Mouse (Mus musculus) ES-E14 (cell line): ENCODE measurements around the gene Prex1. TPM values are rescaled to one million over a fixed set of nuclear protein-coding genes. Genes with fewer than 3 reads are reported as not detected.

Source experiments
- DNase-seq: peaks from one replicate; pipeline ENCODE4 v3.0.0-alpha.2; 2013; ENCODE audit warnings: low read depth, low spot score
- H3K27ac ChIP-seq: 2 replicates; pipeline ENCODE4 v1.5.1; 2012; ENCODE audit warnings: low read depth, mild to moderate bottlenecking, low read length, moderate library complexity, mixed read lengths; ENCODE audit not compliant: poor library complexity, insufficient read depth, severe bottlenecking
- H3K36me3 ChIP-seq: 2 replicates; pipeline ENCODE4 v1.6.1; 2012; ENCODE audit warnings: mild to moderate bottlenecking, low read length, moderate library complexity, mixed read lengths; ENCODE audit not compliant: control insufficient read depth, poor library complexity, insufficient read depth, severe bottlenecking
- H3K4me1 ChIP-seq, 2 experiments: fragments of 150-350 bp in 1 of 2; sonication (generic) in 1 of 2; 2 replicates each; pipeline ENCODE4 v1.6.1; 2012; ENCODE audit warnings: low read length in 2 of 2, mild to moderate bottlenecking in 1 of 2, mixed read lengths in 1 of 2; ENCODE audit not compliant: control insufficient read depth in 2 of 2, insufficient read depth in 2 of 2, poor library complexity in 1 of 2
- H3K4me3 ChIP-seq, 2 experiments: fragments of 150-350 bp in 1 of 2; sonication (generic) in 1 of 2; 2 replicates each; pipeline ENCODE4 v1.5.1; 2012; ENCODE audit warnings: low read length in 2 of 2, low read depth in 1 of 2, mild to moderate bottlenecking in 1 of 2, mixed read lengths in 1 of 2; ENCODE audit not compliant: insufficient read depth in 1 of 2, poor library complexity in 1 of 2, severe bottlenecking in 1 of 2
- H3K9ac ChIP-seq: 2 replicates; pipeline ENCODE4 v1.6.1; 2012; ENCODE audit warnings: low read depth, mild to moderate bottlenecking, low read length, mixed read lengths; ENCODE audit not compliant: poor library complexity, insufficient read depth, severe bottlenecking
- H3K9me3 ChIP-seq: fragments of 150-350 bp; sonication (generic); 2 replicates; pipeline ENCODE4 v1.6.1; 2012; ENCODE audit warnings: low read depth, mild to moderate bottlenecking, low read length; ENCODE audit not compliant: control insufficient read depth, insufficient read depth
- CHD2 ChIP-seq: IDR thresholded peaks from 2 replicates; pipeline ENCODE4 v1.6.1; 2014; ENCODE audit warnings: mild to moderate bottlenecking, low read depth, low read length, inconsistent platforms
- HCFC1 ChIP-seq: IDR thresholded peaks from 2 replicates; pipeline ENCODE4 v1.6.1; 2012; ENCODE audit warnings: low read length, inconsistent platforms, borderline replicate concordance; ENCODE audit not compliant: insufficient read depth
- MAFK ChIP-seq: IDR thresholded peaks from 2 replicates; pipeline ENCODE4 v1.6.1; 2014; ENCODE audit warnings: mild to moderate bottlenecking, low read depth, low read length, inconsistent platforms; ENCODE audit not compliant: insufficient read depth
- ZC3H11A ChIP-seq: IDR thresholded peaks from 2 replicates; pipeline ENCODE4 v1.6.1; 2012; ENCODE audit warnings: low read depth, mild to moderate bottlenecking, inconsistent platforms, low read length, borderline replicate concordance
- ZNF384 ChIP-seq: IDR thresholded peaks from 2 replicates; pipeline ENCODE4 v1.6.1; 2012; ENCODE audit warnings: low read depth, low read length, inconsistent platforms
- in situ Hi-C, 2 experiments: fragments of 600-800 bp; cut with MboI; formaldehyde crosslinking; loops; one replicate each; pipeline ENCODE4 v1.15.1; 2025; ENCODE audit warnings: low sequenced_read_pairs in 2 of 2, inconsistent platforms in 1 of 2; ENCODE audit not compliant: unreplicated experiment in 2 of 2
- total RNA-seq: library from RNA; depleted of rRNA; stranded (reverse); fragments of 300-350 nt; gene quantifications from 2 replicates; pipeline ENCODE4 v1.2.3, GENCODE M21; 2012

The Prex1 gene
- total RNA-seq, 1 experiment, result 1.5 TPM

- TF ChIP-seq ZNF384 (no peak), HCFC1 (no peak), CHD2 (no peak), ZC3H11A (no peak), MAFK (no peak)
- no peak overlapping the region for H3K9ac ChIP-seq
- no peak overlapping the region for H3K4me3 ChIP-seq
- no peaks in the 10 kb centered on the region for H3K9me3 ChIP-seq
- in situ Hi-C loops, result no loop called here
- H3K4me1 ChIP-seq, result peaks cover 0 to 14% of the 10 kb centered on the region in 2 experiments; a peak in 1 of 4 replicates
- no peaks in the 10 kb centered on the region for H3K36me3 ChIP-seq
- no peak overlapping the region for H3K27ac ChIP-seq
- no peak for DNase-seq
These were observed 105.1 kb downstream of the Prex1 start for GRCm38 (mm10) chr2:166608509-166608908.

DNA sequence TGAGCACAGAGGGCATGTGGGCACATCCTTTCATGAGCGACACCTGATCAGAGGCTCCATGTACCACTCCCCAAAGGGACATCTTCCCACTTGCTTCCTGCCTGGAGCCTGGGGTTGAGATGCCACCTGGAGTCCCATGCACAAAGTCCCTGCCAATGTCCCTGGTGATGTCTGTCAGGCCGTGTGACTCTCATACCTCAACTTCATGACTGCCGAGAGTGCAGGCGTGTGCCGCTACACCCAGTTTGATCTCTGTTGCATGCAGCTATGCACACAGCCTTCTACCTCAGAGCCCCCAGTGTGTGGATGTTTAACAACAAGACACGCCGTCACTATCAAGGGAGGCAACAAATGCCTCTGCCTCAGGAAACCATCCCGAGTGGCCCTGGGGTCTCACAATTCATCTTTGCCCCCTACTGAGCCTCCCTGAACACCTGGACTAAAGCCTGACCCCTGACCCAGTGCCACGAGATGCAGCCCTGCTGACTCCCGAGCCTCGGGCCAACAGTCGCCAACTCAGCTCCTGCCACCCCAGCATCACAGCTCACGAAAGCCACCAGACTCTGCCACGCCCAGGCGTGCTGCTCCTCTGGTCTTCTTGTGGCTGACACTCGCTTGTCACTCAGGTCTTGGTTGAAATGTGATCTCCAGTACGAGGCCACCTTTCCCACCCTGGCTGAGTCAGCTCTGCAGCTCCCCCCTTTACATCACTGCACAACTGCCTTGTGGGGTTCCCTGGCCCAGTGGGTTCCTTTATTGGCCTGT, 107.0 kb downstream of the Prex1 start:
- no peak for DNase-seq
- H3K9ac ChIP-seq, result no peak overlapping the region
- peaks cover 0 to 15% of the 10 kb centered on the region in 2 experiments; a peak in 2 of 4 replicates for H3K4me1 ChIP-seq
- no peaks in the 10 kb centered on the region for H3K9me3 ChIP-seq
- H3K27ac ChIP-seq, result no peak overlapping the region
- TF ChIP-seq MAFK (no peak), ZC3H11A (no peak), HCFC1 (no peak), CHD2 (no peak), ZNF384 (no peak)
- no peaks in the 10 kb centered on the region for H3K36me3 ChIP-seq
- no peak overlapping the region for H3K4me3 ChIP-seq
- in situ Hi-C loops, result no loop called here

DNA sequence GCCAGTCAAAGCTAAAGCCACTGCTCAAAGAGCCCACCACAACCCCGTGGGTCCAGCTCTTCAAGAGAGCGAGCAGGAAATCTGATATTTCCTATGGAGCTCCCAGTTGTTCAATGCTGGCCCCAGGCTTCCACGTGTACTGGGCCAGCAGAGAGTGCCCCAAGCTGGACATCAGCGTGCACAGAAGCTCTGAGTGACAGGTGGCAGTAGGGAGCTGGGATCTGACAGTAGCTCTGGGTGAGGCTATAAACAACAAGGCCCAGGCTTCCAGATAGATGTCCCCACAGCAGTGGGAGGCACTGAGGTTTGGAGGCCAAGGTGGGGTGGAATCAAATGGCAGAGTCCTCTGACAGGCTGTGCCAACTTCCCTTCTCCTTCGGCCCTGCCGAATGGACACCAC, 107.6 kb downstream of the Prex1 start:
- DNase-seq, result no peak
- peaks cover 0 to 19% of the 10 kb centered on the region in 2 experiments; a peak in 2 of 4 replicates for H3K4me1 ChIP-seq
- in situ Hi-C loops, result no loop called here
- no peak for TF ChIP-seq CHD2
- no peak for TF ChIP-seq HCFC1
- TF ChIP-seq ZNF384, result no peak
- TF ChIP-seq ZC3H11A, result no peak
- no peak overlapping the region for H3K9ac ChIP-seq
- no peaks in the 10 kb centered on the region for H3K36me3 ChIP-seq
- H3K27ac ChIP-seq, result no peak overlapping the region
- no peak overlapping the region for H3K4me3 ChIP-seq
- no peaks in the 10 kb centered on the region for H3K9me3 ChIP-seq

GRCm38 (mm10) chr2:166605164-166605831, 108.3 kb downstream of the Prex1 start:
- Histone ChIP-seq H3K9me3 (no peaks in the 10 kb centered on the region), H3K36me3 (no peaks in the 10 kb centered on the region), H3K27ac (no peak overlapping the region), H3K9ac (no peak overlapping the region), H3K4me1 (peaks cover 2 to 15% of the 10 kb centered on the region in 2 experiments; a peak in 2 of 4 replicates), H3K4me3 (no peak overlapping the region)
- in situ Hi-C loops, result no loop called here
- TF ChIP-seq ZNF384 (no peak), HCFC1 (no peak), CHD2 (no peak), MAFK (no peak), ZC3H11A (no peak)
- no peak for DNase-seq
